ENCODE assay signal across 13 mouse cellular contexts in genomic region chr9:102343061-102343460, GRCm38 (mm10). TPM values are rescaled to one million over a fixed set of nuclear protein-coding genes. Genes with fewer than 3 reads are reported as not detected.
"Had no signal": no experiment of that assay in that cellular context is flagged by ENCODE, and none has a peak within 500 bp of the region (broad histone marks: within the 10 kb centered on the region; RNA-seq: fewer than 3 reads in every experiment).

No protein-coding gene starts in this region.

- H3K27ac ChIP-seq: kidney, postnatal 0 days; layer of hippocampus, adult 2 months; limb, embryonic 10.5 days; limb, embryonic 13.5 days; liver, embryonic 14.5 days; macrophage had no signal

- H3K36me3 ChIP-seq: limb, embryonic 10.5 days; limb, embryonic 13.5 days had no signal

- H3K9me3 ChIP-seq: limb, embryonic 10.5 days; limb, embryonic 13.5 days had no signal

- DNase-seq: kidney, adult 2 months; layer of hippocampus, adult 9-11 months; lung, embryonic 14.5 days; midbrain, embryonic 14.5 days; thymus, adult 18-20 months; thymus, postnatal 36 days had no signal

- H3K4me1 ChIP-seq: limb, embryonic 10.5 days; limb, embryonic 13.5 days had no signal

- H3K4me3 ChIP-seq: layer of hippocampus, adult 2 months; limb, embryonic 10.5 days; limb, embryonic 13.5 days had no signal

RNA-seq across cellular contexts. Expression of gene Ephb1, which starts 11.4 kb away (rescaled TPM):
- total RNA-seq: megakaryocyte, adult 5-6 weeks had no signal
- polyA plus RNA-seq: macrophage had no signal
